Mouse (Mus musculus) left cerebral cortex, adult 2 months (tissue): ENCODE measurements around the gene Parp3. TPM values are rescaled to one million over a fixed set of nuclear protein-coding genes. Genes with fewer than 3 reads are reported as not detected.
A peak's percentile ranks its signal among the peaks of the same experiment; 100 is the strongest.
"Not testable (repeated sequence)": the region's sequence is repeated elsewhere in the genome, so short reads cannot be mapped to it uniquely, and the experiment has no call there.

ENCODE experiments used
- DNase-seq, 2 experiments: peaks; one replicate each; pipeline ENCODE4 v3.0.0; 2021 to 2022; ENCODE audit warnings: low spot score in 2 of 2, mixed read lengths in 1 of 2; ENCODE audit errors: extremely low spot score in 1 of 2
- H3K27ac ChIP-seq: fragments of 200-600 bp; 2 replicates; pipeline ENCODE4 v1.8.1; 2022
- H3K4me3 ChIP-seq: fragments of 200-600 bp; 2 replicates; pipeline ENCODE4 v1.8.1; 2022
- CTCF ChIP-seq: fragments of 200-600 bp; IDR thresholded peaks from 2 replicates; pipeline ENCODE4 v1.8.1; 2022; ENCODE audit warnings: antibody characterized with exemption, mild to moderate bottlenecking, moderate library complexity
- intact Hi-C: fragments of 180-260 bp; cut with DNase I; formaldehyde crosslinking; loops from one replicate; pipeline ENCODE4 v1.15.1; 2025
- long read RNA-seq, 2 experiments: library from polyadenylated mRNA; stranded (forward); transcript quantifications; one replicate each; pipeline ENCODE4 v2.0.0; 2021; ENCODE audit warnings: borderline mapping rate in 2 of 2
- total RNA-seq, 2 experiments: library from RNA; stranded (reverse); gene quantifications; 2 replicates each; pipeline ENCODE4 v1.2.3; 2021

Gene Parp3
- 1 to 10 TPM; 4.4 to 4.9 TPM for total RNA-seq
- long read RNA-seq, experiment 1, partial matches to known transcripts: 0 of 5 reads
- long read RNA-seq, experiment 1, other reads (novel, unspliced or antisense): 4 of 5 reads
- long read RNA-seq, experiment 2, partial matches to known transcripts: 0 of 7 reads
- long read RNA-seq, experiment 2, other reads (novel, unspliced or antisense): 5 of 7 reads

DNA sequence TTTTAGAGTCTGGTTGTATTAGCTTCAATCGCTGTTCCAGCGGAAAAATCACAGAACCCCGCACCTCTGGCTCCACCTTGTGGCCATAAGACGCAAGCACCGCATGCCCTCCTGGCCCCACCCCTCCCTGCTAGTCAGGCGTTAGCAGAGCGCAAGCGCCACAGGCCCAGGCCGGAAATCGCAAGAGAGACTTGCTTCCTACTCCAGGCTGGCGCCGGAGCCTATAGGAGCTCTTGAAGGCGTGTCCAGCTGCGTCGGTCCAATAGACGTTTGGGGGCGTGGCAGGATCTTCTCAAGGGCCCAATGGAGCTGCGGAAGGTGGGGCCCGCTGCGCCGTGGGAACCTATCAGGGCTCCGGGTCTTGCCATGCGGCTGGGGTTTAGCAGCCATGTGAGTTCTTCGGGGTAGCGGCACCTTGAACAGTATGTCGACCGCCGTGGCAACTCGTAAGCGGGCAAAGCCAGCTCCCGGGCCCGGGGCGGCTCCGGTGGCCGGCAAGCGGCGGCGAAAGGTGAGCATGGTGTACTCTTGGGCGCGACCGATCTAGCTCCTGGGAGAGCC is at the start of gene Parp3:
TSS of gene Parp3 (minus strand) at position 26 of the 561 bp plus-strand sequence.
- peak; percentile 99 for TF ChIP-seq CTCF
- peak; percentile 99 for DNase-seq
- intact Hi-C loops: loop anchor here (1.0 to 2.0 kb wide), 3 partner anchors 29 to 188 kb away; partner anchors contain the start of gene Rpl29
- peak within 1 kb of the TSS; percentile 74 for H3K4me3 ChIP-seq
- H3K27ac ChIP-seq: peak within 1 kb of the TSS; percentile 84

DNA sequence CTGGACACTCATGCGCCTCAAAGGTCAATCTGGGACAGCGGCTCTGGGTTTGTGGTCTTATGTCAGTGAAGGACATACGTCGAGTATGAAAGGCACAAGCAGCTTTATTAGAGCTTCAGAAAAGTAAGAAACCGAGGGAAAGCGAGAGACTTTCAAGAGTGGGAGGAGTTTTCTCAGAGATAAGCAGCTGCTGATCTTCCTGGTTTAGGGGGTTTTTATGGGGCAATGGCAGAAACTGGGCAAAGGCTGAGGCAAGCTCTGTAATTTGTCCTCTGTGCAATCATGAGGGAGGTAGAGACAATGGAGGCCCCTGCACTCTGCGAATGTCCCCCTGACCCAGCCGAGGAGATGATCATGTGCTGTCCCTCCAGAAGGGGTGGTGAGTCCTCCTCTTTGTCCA is 43.2 kb upstream of the Parp3 start:
- no peak for TF ChIP-seq CTCF
- intact Hi-C loops: loop anchor here (10.0 kb wide), 1 partner anchor 295 kb away; no protein-coding TSS in a partner anchor
- DNase-seq: no peak
- no peak overlapping the region for H3K4me3 ChIP-seq
- no peak overlapping the region for H3K27ac ChIP-seq

DNA sequence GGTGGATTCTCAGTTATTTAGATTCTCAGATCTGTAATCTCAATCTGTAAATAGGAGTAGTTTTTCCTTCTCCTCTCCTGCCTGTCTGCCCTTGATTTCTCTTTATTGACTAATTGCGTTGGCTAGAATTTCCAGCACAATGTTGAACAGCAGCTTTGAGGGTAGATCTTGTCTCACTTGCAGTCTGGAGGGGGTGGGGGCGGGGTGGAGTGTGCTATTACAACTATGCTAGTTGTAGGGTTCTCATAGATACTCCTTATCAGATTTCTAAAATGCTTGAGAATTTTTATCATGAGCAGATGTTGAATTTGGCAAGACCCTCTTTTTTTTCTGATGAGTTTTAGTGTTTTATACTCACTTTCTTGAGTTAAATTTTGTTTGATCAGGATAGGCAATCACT is 42.7 kb upstream of the Parp3 start:
- TF ChIP-seq CTCF: no peak
- intact Hi-C loops: no loop called here
- Histone ChIP-seq H3K4me3 (no peak overlapping the region), H3K27ac (no peak overlapping the region)
- DNase-seq: no peak

- intact Hi-C loops: no loop called here
- DNase-seq: no peak
- no peak for TF ChIP-seq CTCF
- no peak within 1 kb of the TSS for H3K4me3 ChIP-seq
- no peak within 1 kb of the TSS for H3K27ac ChIP-seq
Observed at GRCm38 (mm10) chr9:106514273-106514672, 37.5 kb upstream of the Parp3 start, which contains the start of gene Iqcf5. TSS of gene Iqcf5 (plus strand) at chr9:106514573.

- Histone ChIP-seq H3K27ac (no peak overlapping the region), H3K4me3 (no peak overlapping the region)
- no peak for TF ChIP-seq CTCF
- intact Hi-C loops: no loop called here
- no peak for DNase-seq
Observed at GRCm38 (mm10) chr9:106513566-106513965, 36.8 kb upstream of the Parp3 start.

GRCm38 (mm10) chr9:106512729-106513450 is 36.1 kb upstream of the Parp3 start:
- H3K27ac ChIP-seq: no peak overlapping the region
- no peak for TF ChIP-seq CTCF
- H3K4me3 ChIP-seq: no peak overlapping the region
- intact Hi-C loops: no loop called here
- no peak for DNase-seq

GRCm38 (mm10) chr9:106509356-106509755 is 32.6 kb upstream of the Parp3 start:
- intact Hi-C loops: no loop called here
- TF ChIP-seq CTCF: no peak
- DNase-seq: no peak
- Histone ChIP-seq H3K4me3 (no peak overlapping the region), H3K27ac (no peak overlapping the region)

- DNase-seq: no peak
- intact Hi-C loops: no loop called here
- no peak overlapping the region for H3K27ac ChIP-seq
- no peak for TF ChIP-seq CTCF
- no peak overlapping the region for H3K4me3 ChIP-seq
Observed at GRCm38 (mm10) chr9:106504246-106504645, 27.5 kb upstream of the Parp3 start.

GRCm38 (mm10) chr9:106501846-106502245 is 25.1 kb upstream of the Parp3 start:
- intact Hi-C loops: no loop called here
- Histone ChIP-seq H3K4me3 (no peak overlapping the region), H3K27ac (no peak overlapping the region)
- no peak for TF ChIP-seq CTCF
- DNase-seq: no peak

GRCm38 (mm10) chr9:106499667-106500066 is 22.9 kb upstream of the Parp3 start, which contains the start of gene Iqcf1:
TSS of gene Iqcf1 (plus strand) at chr9:106499967.
- intact Hi-C loops: no loop called here
- DNase-seq: no peak
- TF ChIP-seq CTCF: no peak

GRCm38 (mm10) chr9:106487602-106488001 is 10.9 kb upstream of the Parp3 start:
- intact Hi-C loops, H3K27ac ChIP-seq, DNase-seq, H3K4me3 ChIP-seq: not testable (repeated sequence)

More at GRCm38 (mm10) chr9:106499667-106500066, 22.9 kb upstream of the Parp3 start, which contains the start of gene Iqcf1:
- no peak within 1 kb of the TSS for H3K4me3 ChIP-seq
- no peak within 1 kb of the TSS for H3K27ac ChIP-seq

- Histone ChIP-seq H3K27ac (no peak overlapping the region), H3K4me3 (no peak overlapping the region)
- DNase-seq: no peak
- no peak for TF ChIP-seq CTCF
- intact Hi-C loops: no loop called here
Observed at GRCm38 (mm10) chr9:106485076-106485475, 8.3 kb upstream of the Parp3 start.
